10 mouse cellular contexts compared by ENCODE assay signal in genomic region chr13:51413461-51413860, GRCm38 (mm10). TPM values are rescaled to one million over a fixed set of nuclear protein-coding genes. Genes with fewer than 3 reads are reported as not detected.
A peak's percentile ranks its signal among the peaks of the same experiment; 100 is the strongest.
DNase-seq lines count a peak whose midpoint lies in the region; ATAC-seq and TF ChIP-seq lines count a peak whose summit lies in the region.
"Had no signal": no experiment of that assay in that cellular context is flagged by ENCODE, and none has a peak within 500 bp of the region (broad histone marks: within the 10 kb centered on the region; RNA-seq: fewer than 3 reads in every experiment).

No protein-coding gene starts in this region.

- no peaks in the 10 kb centered on the region for H3K36me3 ChIP-seq in forebrain, postnatal 0 days (ENCODE audit: insufficient read depth)
- H3K36me3 ChIP-seq in forebrain, embryonic 14.5 days (ENCODE audit: control insufficient read depth, insufficient read depth, low read length): 0 out of 2 replicates have a peak, but pooled peaks cover 2% of the 10 kb centered on the region
- peaks cover 41% of the 10 kb centered on the region for H3K36me3 ChIP-seq in embryonic facial prominence, embryonic 14.5 days (ENCODE audit: control insufficient read depth, insufficient read depth, low read length)
- H3K36me3 ChIP-seq in hindbrain, embryonic 13.5 days: peaks cover 10% of the 10 kb centered on the region; the same call in 1 of the 2 replicates
- H3K36me3 ChIP-seq: liver, embryonic 13.5 days had no signal

- no peak overlapping the region for H3K4me3 ChIP-seq in forebrain, postnatal 0 days (ENCODE audit: low read depth, low read length)
- H3K4me3 ChIP-seq in forebrain, embryonic 14.5 days (ENCODE audit: low read depth, low read length): no peak overlapping the region
- no peak overlapping the region for H3K4me3 ChIP-seq in embryonic facial prominence, embryonic 14.5 days (ENCODE audit: low read depth, low read length)
- H3K4me3 ChIP-seq in hindbrain, embryonic 13.5 days: no peak overlapping the region
- H3K4me3 ChIP-seq: liver, embryonic 13.5 days had no signal

- WGBS in forebrain, postnatal 0 days: 79% methylated on average over 3 of the region's 3 CpGs
- WGBS in forebrain, embryonic 14.5 days: 62% methylated on average over 3 of the region's 3 CpGs
- 67% methylated on average over 3 of the region's 3 CpGs for WGBS in embryonic facial prominence, embryonic 14.5 days
- 65% methylated on average over 3 of the region's 3 CpGs for WGBS in hindbrain, embryonic 13.5 days

- H3K27me3 ChIP-seq in forebrain, postnatal 0 days (ENCODE audit: insufficient read depth, low read length): no peaks in the 10 kb centered on the region
- no peaks in the 10 kb centered on the region for H3K27me3 ChIP-seq in forebrain, embryonic 14.5 days (replicated peaks; ENCODE audit: control insufficient read depth, insufficient read depth, low read length)
- H3K27me3 ChIP-seq in embryonic facial prominence, embryonic 14.5 days (replicated peaks; ENCODE audit: control insufficient read depth, insufficient read depth, low read length): no peaks in the 10 kb centered on the region
- H3K27me3 ChIP-seq in hindbrain, embryonic 13.5 days: peaks cover 24% of the 10 kb centered on the region

- no peaks in the 10 kb centered on the region for H3K9me3 ChIP-seq in forebrain, postnatal 0 days (ENCODE audit: low read length)
- no peaks in the 10 kb centered on the region for H3K9me3 ChIP-seq in forebrain, embryonic 14.5 days (replicated peaks; ENCODE audit: control insufficient read depth, low read length)
- 0 out of 2 replicates have a peak, but pooled peaks cover 8% of the 10 kb centered on the region for H3K9me3 ChIP-seq in embryonic facial prominence, embryonic 14.5 days (ENCODE audit: control insufficient read depth, low read length)
- no peaks in the 10 kb centered on the region for H3K9me3 ChIP-seq in hindbrain, embryonic 13.5 days
- H3K9me3 ChIP-seq: liver, embryonic 13.5 days had no signal

- ATAC-seq in forebrain, postnatal 0 days: no peak
- no peak for ATAC-seq in forebrain, embryonic 14.5 days
- no peak for ATAC-seq in embryonic facial prominence, embryonic 14.5 days (ENCODE audit: low read depth)
- no peak for ATAC-seq in hindbrain, embryonic 13.5 days (ENCODE audit: low FRiP score)

- no peak overlapping the region for H3K9ac ChIP-seq in forebrain, postnatal 0 days
- no peak overlapping the region for H3K9ac ChIP-seq in forebrain, embryonic 14.5 days (ENCODE audit: low read length)
- H3K9ac ChIP-seq in embryonic facial prominence, embryonic 14.5 days (ENCODE audit: low read depth, low read length): no peak overlapping the region
- no peak overlapping the region for H3K9ac ChIP-seq in hindbrain, embryonic 13.5 days
- H3K9ac ChIP-seq: liver, embryonic 13.5 days had no signal

- peaks cover 16% of the 10 kb centered on the region for H3K4me1 ChIP-seq in forebrain, postnatal 0 days (ENCODE audit: insufficient read depth)
- H3K4me1 ChIP-seq in forebrain, embryonic 14.5 days (ENCODE audit: control insufficient read depth, insufficient read depth, low read length): peaks cover 16% of the 10 kb centered on the region
- H3K4me1 ChIP-seq in embryonic facial prominence, embryonic 14.5 days (ENCODE audit: control insufficient read depth, insufficient read depth, low read length): peaks cover 24% of the 10 kb centered on the region
- H3K4me1 ChIP-seq in hindbrain, embryonic 13.5 days (replicated peaks): peaks cover 30% of the 10 kb centered on the region
- H3K4me1 ChIP-seq: liver, embryonic 13.5 days had no signal

- H3K4me2 ChIP-seq in forebrain, postnatal 0 days (ENCODE audit: low read depth): no peak overlapping the region
- no peak overlapping the region for H3K4me2 ChIP-seq in forebrain, embryonic 14.5 days (ENCODE audit: low read length)
- H3K4me2 ChIP-seq in embryonic facial prominence, embryonic 14.5 days (ENCODE audit: low read depth, low read length): peak overlapping the region; percentile 71; the same call in 1 of the 2 replicates
- H3K4me2 ChIP-seq in hindbrain, embryonic 13.5 days: no peak overlapping the region
- H3K4me2 ChIP-seq: liver, embryonic 13.5 days had no signal

- no peak for DNase-seq in forebrain, postnatal 0 days
- no peak for DNase-seq in forebrain, embryonic 14.5 days (ENCODE audit: low spot score)
- peak; percentile 31 for DNase-seq in right cerebral cortex, postnatal 14 days
- DNase-seq in right cerebral cortex, adult 2 months (ENCODE audit: low spot score in 2 of 2): no peak
- DNase-seq in embryonic facial prominence, embryonic 14.5 days (ENCODE audit: low spot score): no peak
- peak; percentile 28 for DNase-seq in retina, postnatal 7 days (ENCODE audit: low read depth, low spot score)
- DNase-seq in cerebellum, postnatal 10 days: no peak
- DNase-seq: liver, embryonic 13.5 days; thymus, postnatal 14 days had no signal

- H3K27ac ChIP-seq in forebrain, postnatal 0 days (ENCODE audit: low read depth, low read length): no peak overlapping the region
- no peak overlapping the region for H3K27ac ChIP-seq in forebrain, embryonic 14.5 days (ENCODE audit: low read depth, low read length)
- no peak overlapping the region for H3K27ac ChIP-seq in embryonic facial prominence, embryonic 14.5 days (replicated peaks; ENCODE audit: low read depth, low read length)
- H3K27ac ChIP-seq in hindbrain, embryonic 13.5 days: no peak overlapping the region
- H3K27ac ChIP-seq: liver, embryonic 13.5 days had no signal

- peak; percentile 51 for TF ChIP-seq CTCF in forebrain, postnatal 0 days (IDR thresholded peaks at IDR 0.05; ENCODE audit: low read depth)

RNA-seq across cellular contexts. Expression of gene S1pr3, which starts 5.0 kb away (rescaled TPM):
- 4.2 and 8.4 TPM in 2 replicates for total RNA-seq in forebrain, postnatal 0 days (2014; rRNA removed)
- polyA plus RNA-seq in forebrain, postnatal 0 days (2015; fragmentation: Nextera tagmentation; extraction: Ambion mirVana): 7.4 and 9.6 TPM in 2 replicates
- 10.3 and 12.3 TPM in 2 replicates for polyA plus RNA-seq in forebrain, embryonic 14.5 days (2014; fragmentation: Nextera tagmentation; extraction: Ambion mirVana)
- 81.4 and 97.6 TPM in 2 replicates for polyA plus RNA-seq in embryonic facial prominence, embryonic 14.5 days (2014; fragmentation: Nextera tagmentation; extraction: Ambion mirVana)
- 14.1 TPM in 2 replicates for polyA plus RNA-seq in hindbrain, embryonic 13.5 days (2015; fragmentation: Nextera tagmentation; extraction: Ambion mirVana)

Comparison
In these comparisons a context has a peak if more than half of its experiments do, and no peak if none do; other contexts are left out.
1. DNase-seq: peak in right cerebral cortex, postnatal 14 days (single experiment) and retina, postnatal 7 days (single experiment); none in forebrain, postnatal 0 days (single experiment), forebrain, embryonic 14.5 days (single experiment), right cerebral cortex, adult 2 months (0 of 2), embryonic facial prominence, embryonic 14.5 days (single experiment) and cerebellum, postnatal 10 days (0 of 2).